Mouse (Mus musculus) spleen, adult 12 weeks (tissue): Measurements from ENCODE around the gene Tmem39a.
A peak's percentile ranks its signal among the peaks of the same experiment; 100 is the strongest.

Experiments used
- DNase-seq: peaks from one replicate; pipeline ENCODE4 v3.0.0; 2022; ENCODE audit warnings: low spot score

Tmem39a gene

GRCm38 (mm10) chr16:38558221-38558748, at the start of gene Tmem39a:
Gene Tmem39a (plus strand): TSS chr16:38558698.
- no peak for DNase-seq

GRCm38 (mm10) chr16:38510846-38511245, 47.7 kb upstream of the Tmem39a start:
- no peak for DNase-seq

GRCm38 (mm10) chr16:38519140-38519539, 39.4 kb upstream of the Tmem39a start:
- no peak for DNase-seq

GRCm38 (mm10) chr16:38521211-38521987, 37.1 kb upstream of the Tmem39a start:
- no peak for DNase-seq

GRCm38 (mm10) chr16:38522129-38523084, 36.1 kb upstream of the Tmem39a start, which contains the start of gene Timmdc1:
Gene Timmdc1 (minus strand): TSS chr16:38522663.
- DNase-seq: peak; percentile 69

- DNase-seq: no peak
These were observed 32.2 kb upstream of the Tmem39a start for GRCm38 (mm10) chr16:38526264-38526663.

GRCm38 (mm10) chr16:38536544-38537146, 21.9 kb upstream of the Tmem39a start:
- DNase-seq: peak; percentile 58

- DNase-seq: no peak
These were observed 19.6 kb upstream of the Tmem39a start for GRCm38 (mm10) chr16:38538716-38539380.

GRCm38 (mm10) chr16:38548000-38548399, 10.5 kb upstream of the Tmem39a start:
- no peak for DNase-seq

- peak; percentile 42 for DNase-seq
These were observed 8.8 kb upstream of the Tmem39a start, which contains the start of gene Poglut1 for GRCm38 (mm10) chr16:38549479-38550396. Gene Poglut1 (minus strand): TSS chr16:38550258.

GRCm38 (mm10) chr16:38555988-38556387, 2.5 kb upstream of the Tmem39a start:
- no peak for DNase-seq

GRCm38 (mm10) chr16:38562131-38562967, 3.9 kb downstream of the Tmem39a start:
- peak; percentile 90 for DNase-seq

GRCm38 (mm10) chr16:38562968-38563327, 4.5 kb downstream of the Tmem39a start:
- DNase-seq: no peak

- DNase-seq: no peak
These were observed 5.0 kb downstream of the Tmem39a start for GRCm38 (mm10) chr16:38563516-38563915.

GRCm38 (mm10) chr16:38568192-38568591, 9.7 kb downstream of the Tmem39a start:
- no peak for DNase-seq

- DNase-seq: no peak
These were observed 13.0 kb downstream of the Tmem39a start for GRCm38 (mm10) chr16:38571481-38571880.

- no peak for DNase-seq
These were observed 26.3 kb downstream of the Tmem39a start for GRCm38 (mm10) chr16:38584761-38585160.

GRCm38 (mm10) chr16:38585186-38585585, 26.7 kb downstream of the Tmem39a start:
- no peak for DNase-seq

- no peak for DNase-seq
These were observed 28.7 kb downstream of the Tmem39a start for GRCm38 (mm10) chr16:38587163-38587562.
